In genomic region chr11:116807938-116808606, GRCm38 (mm10) we compare ENCODE assay signal across 7 mouse cellular contexts. TPM values are rescaled to one million over a fixed set of nuclear protein-coding genes. Genes with fewer than 3 reads are reported as not detected.
A peak's percentile ranks its signal among the peaks of the same experiment; 100 is the strongest.
DNase-seq lines count a peak whose midpoint lies in the region; ATAC-seq and TF ChIP-seq lines count a peak whose summit lies in the region.

No protein-coding gene starts in this region.

- TF ChIP-seq POLR2A in small intestine, adult 2 months (IDR thresholded peaks at IDR 0.05; ENCODE audit: low read depth, low read length): no peak

- H3K27ac ChIP-seq in midbrain, embryonic 12.5 days (replicated peaks): peak overlapping the region; percentile 2
- no peak overlapping the region for H3K27ac ChIP-seq in small intestine, adult 2 months (ENCODE audit: insufficient read depth, low read depth, low read length)

- 0 out of 2 replicates have a peak, but pooled peaks cover 2% of the 10 kb centered on the region for H3K36me3 ChIP-seq in midbrain, embryonic 12.5 days
- peaks cover 2% of the 10 kb centered on the region; the same call in 1 of the 2 replicates for H3K36me3 ChIP-seq in small intestine, adult 2 months (ENCODE audit: control insufficient read depth, insufficient read depth, low read length)

- H3K9me3 ChIP-seq in midbrain, embryonic 12.5 days: no peaks in the 10 kb centered on the region

- 27% methylated on average over 7 of the region's 7 CpGs for WGBS in midbrain, embryonic 12.5 days
- 26% methylated on average over 7 of the region's 7 CpGs for WGBS in small intestine, adult 2 months

- peaks cover 3% of the 10 kb centered on the region for H3K27me3 ChIP-seq in midbrain, embryonic 12.5 days
- H3K27me3 ChIP-seq in small intestine, adult 2 months (ENCODE audit: control insufficient read depth, insufficient read depth, low read length): no peaks in the 10 kb centered on the region

- H3K4me2 ChIP-seq in midbrain, embryonic 12.5 days (replicated peaks): no peak overlapping the region

- H3K4me1 ChIP-seq in midbrain, embryonic 12.5 days: peaks cover 39% of the 10 kb centered on the region
- H3K4me1 ChIP-seq in small intestine, adult 2 months (ENCODE audit: control insufficient read depth, insufficient read depth, insufficient read length, low read length): no peaks in the 10 kb centered on the region; the same call in 1 of the 2 replicates

- TF ChIP-seq CTCF in small intestine, adult 2 months (IDR thresholded peaks at IDR 0.05; ENCODE audit: extremely low read depth, insufficient read length, insufficient replicate concordance, low read depth, low read length): peak; percentile 97

- DNase-seq in adrenal gland, adult (ENCODE audit: inconsistent age in 2 of 2, low spot score in 1 of 2): peak; percentile 88 to 95
- peak; percentile 95 to 96 for DNase-seq in cerebellum, postnatal 14 days
- peak; percentile 91 for DNase-seq in gastrocnemius, adult 18-20 months (ENCODE audit: low spot score)
- DNase-seq in hindlimb bud, embryonic 11.5 days (ENCODE audit: extremely low spot score, low read depth, low spot score): peak; percentile 69
- DNase-seq in left cerebral cortex, adult 8-10 months (ENCODE audit: low spot score in 2 of 2): peak; percentile 56 to 77

- no peak overlapping the region for H3K4me3 ChIP-seq in midbrain, embryonic 12.5 days
- no peak overlapping the region for H3K4me3 ChIP-seq in small intestine, adult 2 months (ENCODE audit: low read depth, low read length)

- no peak overlapping the region for H3K9ac ChIP-seq in midbrain, embryonic 12.5 days (replicated peaks)

- no peak for ATAC-seq in midbrain, embryonic 12.5 days (ENCODE audit: low FRiP score, low read depth)

RNA-seq across cellular contexts. Expression of gene Mxra7, which starts 19.8 kb away (rescaled TPM):
- total RNA-seq in gastrocnemius, adult 18-20 months (2021): 1 to 10 TPM; 5.2 to 8.2 TPM
- total RNA-seq in left cerebral cortex, adult 8-10 months (2022): 10 to 100 TPM; 20.0 to 23.0 (median 22.2) TPM
- 44.2 and 45.2 TPM in 2 replicates for polyA plus RNA-seq in midbrain, embryonic 12.5 days (2016; fragmentation: Nextera tagmentation; extraction: Ambion mirVana)
- 31.6 and 36.2 TPM in 2 replicates for polyA plus RNA-seq in small intestine, adult 2 months (2012; rRNA removed)

RNA-seq across cellular contexts. Expression of gene St6galnac1, which starts 32.8 kb away (rescaled TPM):
- not detected for total RNA-seq in gastrocnemius, adult 18-20 months (2021)
- total RNA-seq in left cerebral cortex, adult 8-10 months (2022): not detected
- not detected in 2 replicates for polyA plus RNA-seq in midbrain, embryonic 12.5 days (2016; fragmentation: Nextera tagmentation; extraction: Ambion mirVana)
- 5.8 TPM in 1 of 2 replicates, not detected in the other for polyA plus RNA-seq in small intestine, adult 2 months (2012; rRNA removed)

RNA-seq across cellular contexts. Expression of gene Mettl23, which starts 35.0 kb away (rescaled TPM):
- 10 to 100 TPM; 40.1 to 41.4 TPM for total RNA-seq in gastrocnemius, adult 18-20 months (2021)
- 10 to 100 TPM; 20.2 to 24.3 (median 22.2) TPM for total RNA-seq in left cerebral cortex, adult 8-10 months (2022)
- 71.3 and 72.3 TPM in 2 replicates for polyA plus RNA-seq in midbrain, embryonic 12.5 days (2016; fragmentation: Nextera tagmentation; extraction: Ambion mirVana)
- polyA plus RNA-seq in small intestine, adult 2 months (2012; rRNA removed): 10.3 and 11.6 TPM in 2 replicates

RNA-seq across cellular contexts. Expression of gene Jmjd6, which starts 35.2 kb away (rescaled TPM):
- 10 to 100 TPM; 18.4 to 28.1 TPM for total RNA-seq in gastrocnemius, adult 18-20 months (2021)
- total RNA-seq in left cerebral cortex, adult 8-10 months (2022): 10 to 100 TPM; 26.6 to 30.4 (median 28.8) TPM
- 92.8 and 95.2 TPM in 2 replicates for polyA plus RNA-seq in midbrain, embryonic 12.5 days (2016; fragmentation: Nextera tagmentation; extraction: Ambion mirVana)
- polyA plus RNA-seq in small intestine, adult 2 months (2012; rRNA removed): 21.7 and 24.2 TPM in 2 replicates

RNA-seq across cellular contexts. Expression of gene Mfsd11, which starts 44.2 kb away (rescaled TPM):
- 10 to 100 TPM; 19.1 to 26.2 TPM for total RNA-seq in gastrocnemius, adult 18-20 months (2021)
- total RNA-seq in left cerebral cortex, adult 8-10 months (2022): 10 to 100 TPM; 40.9 to 46.2 (median 43.0) TPM
- polyA plus RNA-seq in midbrain, embryonic 12.5 days (2016; fragmentation: Nextera tagmentation; extraction: Ambion mirVana): 38.9 and 46.3 TPM in 2 replicates
- 15.2 and 27.0 TPM in 2 replicates for polyA plus RNA-seq in small intestine, adult 2 months (2012; rRNA removed)
